Mouse (Mus musculus) testis, adult 2 months (tissue): ENCODE measurements around the gene Apba2.

Experiments
- CTCF ChIP-seq: fragments of 200-500 bp; IDR thresholded peaks from 2 replicates; pipeline ENCODE4 v1.5.1; 2012; ENCODE audit warnings: low read depth, mild to moderate bottlenecking, inconsistent platforms, low read length, moderate library complexity; ENCODE audit not compliant: control insufficient read depth, insufficient read depth, insufficient replicate concordance
- POLR2A ChIP-seq: fragments of 200-500 bp; IDR thresholded peaks from 2 replicates; pipeline ENCODE4 v1.6.1; 2012; ENCODE audit warnings: low read depth, mild to moderate bottlenecking, inconsistent platforms, low read length, moderate library complexity; ENCODE audit not compliant: control insufficient read depth

- no peak for TF ChIP-seq CTCF
- no peak for TF ChIP-seq POLR2A
Measured at GRCm38 (mm10) chr7:64552523-64553190, 51.2 kb downstream of the Apba2 start.
